Mouse (Mus musculus) lung, adult 2 months (tissue): Measurements from ENCODE around the gene Eps15.

Experiments
- CTCF ChIP-seq: fragments of 200-500 bp; IDR thresholded peaks from 2 replicates; pipeline ENCODE4 v1.5.1; 2011; ENCODE audit warnings: mild to moderate bottlenecking, low read length, control low read depth; ENCODE audit not compliant: insufficient read depth
- POLR2A ChIP-seq: fragments of 200-500 bp; IDR thresholded peaks from 2 replicates; pipeline ENCODE4 v1.6.1; 2011; ENCODE audit warnings: low read depth, mild to moderate bottlenecking, control low read depth, low read length, borderline replicate concordance; ENCODE audit errors: extremely low read depth

GRCm38 (mm10) chr4:109422436-109422835 lies 142.4 kb downstream of the Eps15 start:
- TF ChIP-seq CTCF (no peak), POLR2A (no peak)
